Mouse (Mus musculus): Measurements from ENCODE around the gene Cdh15.

DNA sequence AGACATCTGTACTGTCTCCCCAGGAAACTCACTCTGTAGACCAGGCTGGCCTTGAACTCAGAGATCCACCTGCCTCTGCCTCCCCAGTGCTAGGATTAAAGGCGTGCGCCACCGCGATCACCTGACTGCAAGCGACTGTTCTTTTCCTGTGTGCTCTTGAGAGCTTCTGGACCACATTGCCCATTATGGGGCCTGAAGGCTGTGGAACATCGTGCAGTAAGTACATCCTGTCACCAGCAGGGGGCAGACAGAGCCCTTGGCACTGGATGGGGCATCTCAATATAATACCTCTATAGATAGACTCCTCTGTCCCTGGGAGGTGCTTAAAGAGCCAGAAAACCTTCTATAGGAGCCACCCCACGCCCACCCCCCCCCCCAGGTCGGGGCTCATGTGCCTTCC, 12.8 kb upstream of the Cdh15 start:
- peak; percentile 95 for TF ChIP-seq CTCF (IDR thresholded peaks at IDR 0.05; ENCODE audit: insufficient read depth, low read length)
- TF ChIP-seq POLR2A (IDR thresholded peaks at IDR 0.05; ENCODE audit: borderline replicate concordance, extremely low read depth, low read depth, low read length): no peak
